Mouse (Mus musculus): ENCODE data around the gene Rilp. TPM values are rescaled to one million over a fixed set of nuclear protein-coding genes. Genes with fewer than 3 reads are reported as not detected.
A peak's percentile ranks its signal among the peaks of the same experiment; 100 is the strongest.
"Not testable (repeated sequence)": the region's sequence is repeated elsewhere in the genome, so short reads cannot be mapped to it uniquely, and the experiment has no call there.

Gene Rilp
- polyA plus RNA-seq, 1 experiment from 2014 or later: 0.75 TPM

DNA sequence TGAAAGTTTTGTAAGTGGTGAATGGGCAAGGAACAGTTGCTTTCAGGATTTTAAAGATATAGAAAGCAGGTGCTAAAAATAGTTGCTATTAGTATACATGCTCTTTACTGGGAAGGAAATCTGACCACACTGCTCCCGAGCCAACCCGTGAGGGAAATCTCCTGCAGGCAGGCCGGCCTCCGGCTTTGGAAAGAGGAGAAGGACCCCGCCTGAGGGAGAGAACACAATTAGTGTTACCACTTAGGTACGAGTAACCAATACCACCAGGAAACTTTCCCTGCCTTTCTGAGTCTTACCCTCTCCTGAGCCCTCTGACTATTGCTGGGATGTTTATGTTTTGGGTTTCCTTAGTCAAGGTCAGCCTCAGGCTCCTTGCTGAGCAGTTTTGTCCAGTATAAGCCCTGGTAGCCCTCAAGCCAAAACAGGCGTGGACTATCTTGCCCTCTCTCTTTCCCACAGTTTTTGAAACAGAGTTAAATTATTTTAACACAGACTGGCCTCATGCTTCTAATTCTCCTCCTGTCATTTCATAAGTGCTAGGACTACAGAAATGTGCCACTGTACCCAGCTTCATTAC, 43.1 kb downstream of the Rilp start:
- ATAC-seq (ENCODE audit: low FRiP score): no peak
- no peak overlapping the region for H3K4me2 ChIP-seq (replicated peaks)
- no peaks in the 10 kb centered on the region; the same call in 1 of the 2 replicates for H3K9me3 ChIP-seq (replicated peaks)
- 0 out of 2 replicates have a peak, but pooled peaks cover 5% of the 10 kb centered on the region for H3K36me3 ChIP-seq
- H3K27me3 ChIP-seq: no peaks in the 10 kb centered on the region
- WGBS: 48% methylated on average over 7 of the region's 7 CpGs
- H3K9ac ChIP-seq: no peak overlapping the region
- H3K4me1 ChIP-seq: peaks cover 30% of the 10 kb centered on the region
- no peak overlapping the region for H3K4me3 ChIP-seq
- no peak overlapping the region for H3K27ac ChIP-seq

DNA sequence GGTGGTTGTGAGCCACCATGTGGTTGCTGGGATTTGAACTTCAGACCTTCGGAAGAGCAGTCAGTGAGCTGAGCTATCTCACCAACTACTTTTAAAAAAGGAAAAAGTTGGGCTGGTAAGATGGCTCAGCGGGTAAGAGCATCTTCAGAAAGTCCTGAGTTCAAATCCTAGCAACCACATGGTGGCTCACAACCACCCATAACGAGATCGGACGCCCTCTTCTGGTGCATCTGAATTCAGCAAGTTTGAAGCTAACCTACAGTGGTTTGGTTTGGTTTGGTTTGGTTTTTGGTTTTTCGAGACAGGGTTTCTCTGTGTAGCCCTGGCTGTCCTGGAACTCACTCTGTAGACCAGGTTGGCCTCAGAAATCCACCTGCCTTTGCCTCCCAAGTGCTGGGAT, 46.1 kb downstream of the Rilp start:
- not testable (repeated sequence) for H3K4me3 ChIP-seq; H3K27me3 ChIP-seq; H3K27ac ChIP-seq; H3K4me2 ChIP-seq (replicated peaks); ATAC-seq (ENCODE audit: low FRiP score); H3K36me3 ChIP-seq; H3K9ac ChIP-seq; H3K9me3 ChIP-seq (replicated peaks)
- H3K4me1 ChIP-seq: peaks cover 16% of the 10 kb centered on the region
- WGBS: 93% methylated on average over 6 of the region's 6 CpGs

DNA sequence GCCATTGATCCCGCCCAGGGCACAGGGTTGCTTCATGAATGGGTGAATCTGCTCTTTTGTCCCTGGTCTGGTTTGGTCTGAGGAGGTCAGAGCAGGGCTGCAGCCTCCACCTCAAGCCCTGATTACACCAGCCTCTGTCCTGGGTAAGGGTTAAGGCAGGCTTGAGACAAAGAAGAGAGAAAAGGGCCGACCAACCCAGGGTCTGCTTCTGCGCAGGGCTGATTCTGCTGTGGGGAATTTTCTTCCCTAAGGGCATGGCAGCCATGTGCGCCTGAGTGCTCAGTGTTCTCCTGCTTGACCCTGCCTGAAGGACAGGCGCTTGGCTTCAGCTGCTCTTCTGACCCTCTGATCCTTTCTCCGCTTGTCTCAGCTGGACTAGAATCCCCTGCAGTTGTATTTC, 47.2 kb downstream of the Rilp start:
- ATAC-seq (ENCODE audit: low FRiP score): no peak
- H3K27me3 ChIP-seq: no peaks in the 10 kb centered on the region
- H3K9ac ChIP-seq: no peak overlapping the region
- H3K27ac ChIP-seq: no peak overlapping the region
- 74% methylated on average over 6 of the region's 6 CpGs for WGBS
- 0 out of 2 replicates have a peak, but pooled peaks cover 11% of the 10 kb centered on the region for H3K36me3 ChIP-seq
- peaks cover 5% of the 10 kb centered on the region for H3K4me1 ChIP-seq
- no peak overlapping the region for H3K4me2 ChIP-seq (replicated peaks)
- H3K4me3 ChIP-seq: no peak overlapping the region
- H3K9me3 ChIP-seq (replicated peaks): no peaks in the 10 kb centered on the region; the same call in 1 of the 2 replicates

DNA sequence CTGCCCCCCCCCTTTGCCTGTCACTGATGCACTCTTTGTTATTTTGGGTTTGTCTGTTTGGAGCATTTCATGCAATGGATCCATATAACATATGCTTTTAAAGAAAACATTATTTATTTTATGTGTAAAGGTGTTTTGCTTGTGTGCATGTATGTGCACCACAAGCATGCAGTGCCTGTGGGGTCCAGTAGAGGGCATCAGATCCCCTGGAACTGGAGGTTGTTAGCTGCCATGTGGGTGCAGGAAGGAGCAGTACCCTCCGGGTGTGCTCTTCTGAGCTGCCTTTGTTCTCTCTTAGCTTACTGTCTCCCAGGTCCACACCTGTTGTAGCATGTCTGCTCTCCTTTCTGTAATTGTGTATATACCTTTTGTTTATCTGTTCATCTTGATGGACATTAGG, 48.2 kb downstream of the Rilp start:
- H3K9ac ChIP-seq: no peak overlapping the region
- 91% methylated on average over 1 of the region's 1 CpGs for WGBS
- ATAC-seq (ENCODE audit: low FRiP score): no peak
- no peak overlapping the region for H3K4me2 ChIP-seq (replicated peaks)
- H3K27me3 ChIP-seq: no peaks in the 10 kb centered on the region
- no peaks in the 10 kb centered on the region for H3K4me1 ChIP-seq
- peaks cover 16% of the 10 kb centered on the region; the same call in 1 of the 2 replicates for H3K36me3 ChIP-seq
- no peak overlapping the region for H3K4me3 ChIP-seq
- H3K27ac ChIP-seq: no peak overlapping the region
- no peaks in the 10 kb centered on the region; the same call in 1 of the 2 replicates for H3K9me3 ChIP-seq (replicated peaks)

DNA sequence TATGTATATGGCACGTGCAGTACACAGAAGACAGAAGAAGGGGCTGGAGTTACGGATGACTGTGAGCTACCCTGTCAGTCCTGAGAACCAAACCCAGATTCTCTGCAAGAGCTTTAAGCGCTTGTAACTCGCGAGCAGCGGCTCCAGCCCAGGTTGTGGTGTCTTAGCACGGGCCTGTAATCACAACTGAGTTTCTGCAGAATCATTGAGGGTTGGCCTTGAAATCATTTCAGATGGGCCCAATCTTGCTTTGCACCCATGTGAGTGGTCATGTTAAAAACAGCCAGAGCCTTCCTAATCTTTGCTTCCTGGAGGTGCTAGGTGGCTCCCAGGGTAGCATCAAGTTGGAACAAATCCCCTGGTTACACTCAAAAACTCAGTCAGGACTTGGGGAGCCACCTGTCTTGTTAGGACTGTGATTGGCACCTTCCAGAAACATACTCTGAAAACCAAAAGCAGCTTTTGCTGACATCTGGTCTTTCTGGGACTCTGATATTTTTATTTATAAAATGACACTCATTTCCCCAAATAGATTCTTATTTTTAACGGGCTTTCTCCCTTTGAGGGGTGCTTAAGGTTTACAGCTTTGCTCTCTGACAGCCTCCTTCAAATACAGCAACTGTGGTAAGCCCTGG, 50.1 kb downstream of the Rilp start:
- Histone ChIP-seq H3K27me3 (no peaks in the 10 kb centered on the region), H3K4me1 (no peaks in the 10 kb centered on the region), H3K4me2 (replicated peaks) (no peak overlapping the region), H3K9me3 (replicated peaks) (no peaks in the 10 kb centered on the region; the same call in 1 of the 2 replicates), H3K4me3 (no peak overlapping the region), H3K36me3 (peaks cover 24% of the 10 kb centered on the region), H3K27ac (no peak overlapping the region), H3K9ac (no peak overlapping the region)
- WGBS: 90% methylated on average over 8 of the region's 8 CpGs
- no peak for ATAC-seq (ENCODE audit: low FRiP score)

DNA sequence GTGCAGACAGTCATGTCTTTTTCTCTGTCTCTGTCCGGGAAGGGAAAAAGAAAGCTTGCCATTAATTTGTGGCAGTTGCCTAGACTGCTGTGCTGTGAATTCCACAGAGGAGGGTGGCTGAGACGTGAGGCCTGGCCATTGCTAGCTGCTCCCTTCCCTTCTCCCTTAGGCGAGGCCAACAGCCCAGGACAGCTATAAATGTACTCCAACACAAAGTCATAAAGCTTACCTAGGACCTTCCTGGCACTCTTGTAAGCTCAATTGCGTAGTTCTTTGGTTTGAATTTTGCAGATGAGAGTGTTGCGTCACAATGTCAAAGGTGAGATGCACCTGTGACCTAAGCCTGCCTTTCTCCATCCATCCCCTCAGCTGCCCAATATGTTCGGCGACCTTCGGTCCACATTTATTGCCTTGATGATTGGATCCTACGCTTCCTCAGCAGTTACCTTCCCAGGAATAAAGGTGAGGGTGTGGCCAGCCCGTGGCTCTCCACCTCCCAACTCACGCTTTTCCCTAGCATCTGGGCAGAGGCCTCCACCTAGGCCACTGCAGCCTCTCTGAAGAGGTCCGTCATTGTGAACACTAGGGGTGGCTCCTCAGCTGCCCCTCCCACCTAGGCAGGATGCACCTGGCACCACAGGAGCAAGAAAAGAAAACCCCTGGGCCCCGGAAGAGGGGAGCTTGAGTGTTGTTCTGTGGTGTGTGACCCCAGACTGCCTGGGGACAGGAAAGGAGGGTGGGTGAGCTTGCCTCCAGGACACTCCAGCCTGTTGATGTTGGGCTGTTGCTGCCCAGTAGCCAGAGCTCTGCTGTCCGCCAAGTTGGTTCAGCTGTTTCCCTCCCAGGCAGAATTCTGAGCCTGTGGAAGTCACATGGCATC, 50.9 kb downstream of the Rilp start:
- H3K36me3 ChIP-seq: peaks cover 26% of the 10 kb centered on the region
- H3K4me2 ChIP-seq (replicated peaks): no peak overlapping the region
- no peak overlapping the region for H3K9ac ChIP-seq
- no peak overlapping the region for H3K4me3 ChIP-seq
- no peaks in the 10 kb centered on the region; the same call in 1 of the 2 replicates for H3K9me3 ChIP-seq (replicated peaks)
- H3K27ac ChIP-seq: no peak overlapping the region
- ATAC-seq (ENCODE audit: low FRiP score): no peak
- 84% methylated on average over 14 of the region's 14 CpGs for WGBS
- H3K27me3 ChIP-seq: no peaks in the 10 kb centered on the region
- no peaks in the 10 kb centered on the region for H3K4me1 ChIP-seq

DNA sequence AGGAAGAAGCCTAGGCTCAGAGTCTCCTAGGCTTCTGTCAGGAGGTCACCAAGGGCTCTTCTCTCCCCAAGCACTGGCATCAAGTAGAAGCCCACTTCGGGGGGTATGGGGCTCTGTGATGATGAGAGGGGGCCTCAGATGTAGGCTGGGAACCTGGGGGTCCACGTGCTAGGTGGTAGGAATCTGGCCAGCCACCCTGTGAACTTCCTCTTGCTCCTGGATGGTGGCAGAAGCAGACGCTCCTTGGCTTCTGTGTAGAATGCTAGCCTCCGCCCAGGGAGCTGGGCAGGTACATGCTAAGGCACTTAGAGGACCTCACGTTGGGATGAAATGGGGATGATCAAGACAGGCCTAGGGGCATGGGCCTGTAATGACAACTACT, 51.5 kb downstream of the Rilp start:
- 88% methylated on average over 5 of the region's 5 CpGs for WGBS
- no peak overlapping the region for H3K4me3 ChIP-seq
- H3K36me3 ChIP-seq: peaks cover 32% of the 10 kb centered on the region
- H3K4me2 ChIP-seq (replicated peaks): no peak overlapping the region
- no peak for ATAC-seq (ENCODE audit: low FRiP score)
- H3K9ac ChIP-seq: no peak overlapping the region
- H3K9me3 ChIP-seq (replicated peaks): no peaks in the 10 kb centered on the region; the same call in 1 of the 2 replicates
- H3K27ac ChIP-seq: no peak overlapping the region
- no peaks in the 10 kb centered on the region for H3K4me1 ChIP-seq
- no peaks in the 10 kb centered on the region for H3K27me3 ChIP-seq

MicroRNAs within 50 kb of the gene (microRNA counts, 519-probe panel; counts per million panel counts)
- 5,150 counts per million, percentile 93 among the panel's probes with 10 or more counts for microRNA mmu-miR-22

Small RNAs within 50 kb of the gene (microRNA-seq; reads per million reads assigned to microRNA genes)
- gene Mir22: 3,752 reads per million, percentile 86 among the genes with 10 or more reads in this experiment
- gene Mir3971: not detected

Other genes starting within 250 kb of the Rilp start
- gene Rpa1, start 161.8 kb upstream of the Rilp start, polyA plus RNA-seq (2016; fragmentation: Nextera tagmentation; extraction: Ambion mirVana): 96.9 and 99.5 TPM in 2 replicates
- gene Smyd4, start 161.7 kb upstream of the Rilp start, polyA plus RNA-seq (2016; fragmentation: Nextera tagmentation; extraction: Ambion mirVana): 13.4 and 17.3 TPM in 2 replicates
- gene Serpinf1, start 87.4 kb upstream of the Rilp start, polyA plus RNA-seq (2016; fragmentation: Nextera tagmentation; extraction: Ambion mirVana): 111 and 121 TPM in 2 replicates
- not detected in 2 replicates for gene Serpinf2, start 70.5 kb upstream of the Rilp start, polyA plus RNA-seq (2016; fragmentation: Nextera tagmentation; extraction: Ambion mirVana)
- gene Wdr81, start 55.4 kb upstream of the Rilp start, polyA plus RNA-seq (2016; fragmentation: Nextera tagmentation; extraction: Ambion mirVana): 9.3 and 9.6 TPM in 2 replicates
- 11.6 and 13.0 TPM in 2 replicates for gene Tlcd2, start 48.4 kb upstream of the Rilp start, polyA plus RNA-seq (2016; fragmentation: Nextera tagmentation; extraction: Ambion mirVana)
- 68.9 and 74.2 TPM in 2 replicates for gene Prpf8, start 23.3 kb upstream of the Rilp start, polyA plus RNA-seq (2016; fragmentation: Nextera tagmentation; extraction: Ambion mirVana)
- gene Scarf1, start 3.4 kb downstream of the Rilp start, polyA plus RNA-seq (2016; fragmentation: Nextera tagmentation; extraction: Ambion mirVana): 5.7 and 5.8 TPM in 2 replicates
- 15.9 and 16.5 TPM in 2 replicates for gene Slc43a2, start 21.6 kb downstream of the Rilp start, polyA plus RNA-seq (2016; fragmentation: Nextera tagmentation; extraction: Ambion mirVana)
- gene Pitpna, start 78.0 kb downstream of the Rilp start, polyA plus RNA-seq (2016; fragmentation: Nextera tagmentation; extraction: Ambion mirVana): 116 and 125 TPM in 2 replicates
- gene Inpp5k, start 120.9 kb downstream of the Rilp start, polyA plus RNA-seq (2016; fragmentation: Nextera tagmentation; extraction: Ambion mirVana): 28.7 and 30.3 TPM in 2 replicates
- gene Myo1c, start 140.4 kb downstream of the Rilp start, polyA plus RNA-seq (2016; fragmentation: Nextera tagmentation; extraction: Ambion mirVana): 18.7 and 19.3 TPM in 2 replicates
- 136 and 138 TPM in 2 replicates for gene Crk, start 169.2 kb downstream of the Rilp start, polyA plus RNA-seq (2016; fragmentation: Nextera tagmentation; extraction: Ambion mirVana)
- gene Ywhae, start 222.8 kb downstream of the Rilp start, polyA plus RNA-seq (2016; fragmentation: Nextera tagmentation; extraction: Ambion mirVana): 1,318 and 1,416 TPM in 2 replicates